Mouse (Mus musculus) left cerebral cortex, adult 8-10 months (tissue): ENCODE results near the gene Dock3. TPM values are rescaled to one million over a fixed set of nuclear protein-coding genes. Genes with fewer than 3 reads are reported as not detected.
A peak's percentile ranks its signal among the peaks of the same experiment; 100 is the strongest.

ENCODE experiments used
- DNase-seq, 2 experiments: peaks; one replicate each; pipeline ENCODE4 v3.0.0; 2022; ENCODE audit warnings: low spot score in 2 of 2
- total RNA-seq, 4 experiments: library from RNA; stranded (reverse); gene quantifications; 2 replicates each; pipeline ENCODE4 v1.2.4; 2022

Gene Dock3
- 100 to 1,000 TPM; 191 to 234 (median 223) TPM for total RNA-seq

- peak; percentile 68 to 76 for DNase-seq
These were observed at the start of gene Dock3 for GRCm38 (mm10) chr9:107231539-107232139. Gene Dock3, minus strand, starts transcription at chr9:107231909.

GRCm38 (mm10) chr9:107280322-107281027, 48.8 kb upstream of the Dock3 start:
- DNase-seq = no peak

GRCm38 (mm10) chr9:107279378-107280321, 47.9 kb upstream of the Dock3 start:
- no peak for DNase-seq

GRCm38 (mm10) chr9:107278527-107279377, 47.0 kb upstream of the Dock3 start:
- DNase-seq = no peak

GRCm38 (mm10) chr9:107278126-107278525, 46.4 kb upstream of the Dock3 start:
- no peak for DNase-seq

- DNase-seq = no peak
These were observed 45.9 kb upstream of the Dock3 start for GRCm38 (mm10) chr9:107277603-107278002.

GRCm38 (mm10) chr9:107275710-107276109, 44.0 kb upstream of the Dock3 start:
- DNase-seq = no peak

- DNase-seq = no peak
These were observed 43.0 kb upstream of the Dock3 start for GRCm38 (mm10) chr9:107274751-107275150.

- no peak for DNase-seq
These were observed 41.5 kb upstream of the Dock3 start for GRCm38 (mm10) chr9:107273184-107273583.

- DNase-seq = no peak
These were observed 40.6 kb upstream of the Dock3 start for GRCm38 (mm10) chr9:107272284-107272683.

GRCm38 (mm10) chr9:107271177-107271938, 39.6 kb upstream of the Dock3 start:
- DNase-seq = no peak

- DNase-seq = no peak
These were observed 38.1 kb upstream of the Dock3 start for GRCm38 (mm10) chr9:107269772-107270171.

GRCm38 (mm10) chr9:107267721-107268402, 36.2 kb upstream of the Dock3 start:
- no peak for DNase-seq

GRCm38 (mm10) chr9:107267028-107267427, 35.3 kb upstream of the Dock3 start:
- DNase-seq = no peak

GRCm38 (mm10) chr9:107264731-107265130, 33.0 kb upstream of the Dock3 start:
- DNase-seq = no peak

GRCm38 (mm10) chr9:107263912-107264311, 32.2 kb upstream of the Dock3 start:
- no peak for DNase-seq

GRCm38 (mm10) chr9:107262375-107262774, 30.7 kb upstream of the Dock3 start:
- DNase-seq = no peak

- no peak for DNase-seq
These were observed 30.1 kb upstream of the Dock3 start for GRCm38 (mm10) chr9:107261792-107262191.

GRCm38 (mm10) chr9:107260836-107261235, 29.1 kb upstream of the Dock3 start:
- DNase-seq = no peak

- no peak for DNase-seq
These were observed 28.7 kb upstream of the Dock3 start for GRCm38 (mm10) chr9:107260429-107260828.
